Mouse (Mus musculus): Measurements from ENCODE around the gene St8sia6. TPM values are rescaled to one million over a fixed set of nuclear protein-coding genes. Genes with fewer than 3 reads are reported as not detected.

Gene St8sia6
- polyA plus RNA-seq, 1 experiment, result 1.2 TPM

DNA sequence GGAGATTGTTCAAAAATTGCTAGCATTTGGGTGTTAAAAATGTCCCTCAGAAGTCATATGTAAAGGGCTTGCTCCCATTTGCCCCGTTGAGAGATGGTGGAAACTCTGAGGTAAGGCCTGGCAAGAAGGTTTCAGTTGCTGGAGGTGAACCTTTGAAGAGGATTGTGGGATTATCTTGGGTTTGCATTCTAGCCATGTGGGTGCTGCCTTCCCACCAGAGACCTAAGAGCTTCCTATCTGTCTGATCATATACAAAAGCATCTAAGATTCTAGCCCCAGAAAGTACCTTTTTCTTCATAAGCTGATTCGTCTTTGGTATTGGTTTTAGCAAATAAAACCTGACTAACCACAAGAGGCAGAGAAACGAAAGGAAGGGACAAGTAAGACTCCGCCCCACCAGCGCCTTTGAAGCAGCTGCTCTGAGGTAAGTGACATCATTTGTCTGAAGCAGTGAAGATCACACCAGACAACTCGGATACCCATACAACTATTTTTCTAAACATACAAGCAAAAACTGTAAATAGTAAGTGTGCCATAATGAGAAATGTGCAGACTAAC is 75.2 kb downstream of the St8sia6 start:
- H3K27ac ChIP-seq (ENCODE audit: insufficient read depth, low read length), result no peak overlapping the region
- no peak overlapping the region for H3K9ac ChIP-seq (ENCODE audit: low read depth, poor library complexity, severe bottlenecking)
- H3K27me3 ChIP-seq (ENCODE audit: control insufficient read depth, insufficient read depth, low read length, poor library complexity, severe bottlenecking), result no peaks in the 10 kb centered on the region
- H3K4me1 ChIP-seq (ENCODE audit: control insufficient read depth, insufficient read depth, low read length), result no peaks in the 10 kb centered on the region
- H3K36me3 ChIP-seq (ENCODE audit: control insufficient read depth, insufficient read depth, low read length, poor library complexity, severe bottlenecking), result no peaks in the 10 kb centered on the region
- no peaks in the 10 kb centered on the region for H3K9me3 ChIP-seq (replicated peaks; ENCODE audit: control insufficient read depth, insufficient read depth, low read length, poor library complexity, severe bottlenecking)
- no peak overlapping the region for H3K4me3 ChIP-seq (ENCODE audit: low read depth, low read length)
- no peak for TF ChIP-seq EP300 (IDR thresholded peaks at IDR 0.05; ENCODE audit: insufficient read depth, low read depth, low read length)
- no peak for TF ChIP-seq CTCF (IDR thresholded peaks at IDR 0.05; ENCODE audit: low read depth, low read length)
- no peak for TF ChIP-seq POLR2A (IDR thresholded peaks at IDR 0.05; ENCODE audit: insufficient read depth, low read length)

DNA sequence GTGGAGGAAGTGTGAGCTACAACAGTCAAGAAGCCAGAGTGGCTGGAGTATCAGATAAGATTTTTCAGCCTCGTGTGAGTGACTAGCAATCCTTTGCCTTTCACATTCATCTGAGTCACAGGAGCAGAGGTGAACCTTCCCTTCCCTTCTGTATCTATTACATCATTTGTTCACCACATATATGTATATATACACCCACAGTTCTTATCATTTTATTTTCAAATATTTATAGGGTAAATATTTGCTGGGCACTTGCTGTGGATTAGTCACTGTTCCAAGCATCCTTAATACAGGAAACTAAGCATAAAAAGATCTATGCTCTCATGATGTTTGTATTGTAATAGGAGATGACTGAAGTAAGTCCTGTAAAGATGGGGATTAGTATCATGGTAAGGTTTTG is 85.1 kb downstream of the St8sia6 start:
- Histone ChIP-seq H3K27ac (ENCODE audit: insufficient read depth, low read length) (no peak overlapping the region), H3K9ac (ENCODE audit: low read depth, poor library complexity, severe bottlenecking) (no peak overlapping the region), H3K4me1 (ENCODE audit: control insufficient read depth, insufficient read depth, low read length) (no peaks in the 10 kb centered on the region), H3K36me3 (ENCODE audit: control insufficient read depth, insufficient read depth, low read length, poor library complexity, severe bottlenecking) (no peaks in the 10 kb centered on the region), H3K9me3 (replicated peaks; ENCODE audit: control insufficient read depth, insufficient read depth, low read length, poor library complexity, severe bottlenecking) (no peaks in the 10 kb centered on the region), H3K4me3 (ENCODE audit: low read depth, low read length) (no peak overlapping the region), H3K27me3 (ENCODE audit: control insufficient read depth, insufficient read depth, low read length, poor library complexity, severe bottlenecking) (no peaks in the 10 kb centered on the region)
- TF ChIP-seq POLR2A (IDR thresholded peaks at IDR 0.05; ENCODE audit: insufficient read depth, low read length) (no peak), CTCF (IDR thresholded peaks at IDR 0.05; ENCODE audit: low read depth, low read length) (no peak), EP300 (IDR thresholded peaks at IDR 0.05; ENCODE audit: insufficient read depth, low read depth, low read length) (no peak)

DNA sequence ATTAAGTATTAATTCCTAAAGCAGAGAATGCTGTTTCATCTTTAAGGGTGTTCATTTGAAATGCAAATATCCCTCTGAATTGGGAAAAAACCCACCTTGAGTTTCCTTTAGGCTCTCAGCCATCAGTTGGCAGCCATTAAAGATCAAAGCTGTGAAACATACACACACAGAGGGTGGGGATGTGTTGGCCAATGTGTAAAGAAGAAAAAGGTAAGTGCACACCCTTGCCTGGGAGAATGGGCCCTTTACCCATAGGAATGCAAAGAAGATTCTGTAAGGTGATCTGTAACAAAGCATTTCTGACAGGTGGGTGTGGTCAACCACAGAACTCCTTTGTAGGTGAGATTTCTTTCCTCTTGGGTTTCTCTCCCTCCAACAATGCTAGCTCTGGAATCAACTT is 96.3 kb downstream of the St8sia6 start:
- H3K4me3 ChIP-seq (ENCODE audit: low read depth, low read length), result no peak overlapping the region
- H3K4me1 ChIP-seq (ENCODE audit: control insufficient read depth, insufficient read depth, low read length), result no peaks in the 10 kb centered on the region
- H3K9me3 ChIP-seq (replicated peaks; ENCODE audit: control insufficient read depth, insufficient read depth, low read length, poor library complexity, severe bottlenecking), result no peaks in the 10 kb centered on the region
- H3K9ac ChIP-seq (ENCODE audit: low read depth, poor library complexity, severe bottlenecking), result no peak overlapping the region
- H3K27ac ChIP-seq (ENCODE audit: insufficient read depth, low read length), result no peak overlapping the region
- H3K27me3 ChIP-seq (ENCODE audit: control insufficient read depth, insufficient read depth, low read length, poor library complexity, severe bottlenecking), result no peaks in the 10 kb centered on the region
- no peak for TF ChIP-seq CTCF (IDR thresholded peaks at IDR 0.05; ENCODE audit: low read depth, low read length)
- no peak for TF ChIP-seq POLR2A (IDR thresholded peaks at IDR 0.05; ENCODE audit: insufficient read depth, low read length)
- TF ChIP-seq EP300 (IDR thresholded peaks at IDR 0.05; ENCODE audit: insufficient read depth, low read depth, low read length), result no peak
- no peaks in the 10 kb centered on the region for H3K36me3 ChIP-seq (ENCODE audit: control insufficient read depth, insufficient read depth, low read length, poor library complexity, severe bottlenecking)

GRCm38 (mm10) chr2:13694417-13694816 is 99.4 kb downstream of the St8sia6 start:
- H3K27ac ChIP-seq (ENCODE audit: insufficient read depth, low read length), result no peak overlapping the region
- H3K9me3 ChIP-seq (replicated peaks; ENCODE audit: control insufficient read depth, insufficient read depth, low read length, poor library complexity, severe bottlenecking), result no peaks in the 10 kb centered on the region
- H3K4me1 ChIP-seq (ENCODE audit: control insufficient read depth, insufficient read depth, low read length), result no peaks in the 10 kb centered on the region
- TF ChIP-seq POLR2A (IDR thresholded peaks at IDR 0.05; ENCODE audit: insufficient read depth, low read length), result no peak
- TF ChIP-seq EP300 (IDR thresholded peaks at IDR 0.05; ENCODE audit: insufficient read depth, low read depth, low read length), result no peak
- TF ChIP-seq CTCF (IDR thresholded peaks at IDR 0.05; ENCODE audit: low read depth, low read length), result no peak
- no peaks in the 10 kb centered on the region for H3K36me3 ChIP-seq (ENCODE audit: control insufficient read depth, insufficient read depth, low read length, poor library complexity, severe bottlenecking)
- H3K4me3 ChIP-seq (ENCODE audit: low read depth, low read length), result no peak overlapping the region
- no peaks in the 10 kb centered on the region for H3K27me3 ChIP-seq (ENCODE audit: control insufficient read depth, insufficient read depth, low read length, poor library complexity, severe bottlenecking)
- H3K9ac ChIP-seq (ENCODE audit: low read depth, poor library complexity, severe bottlenecking), result no peak overlapping the region

DNA sequence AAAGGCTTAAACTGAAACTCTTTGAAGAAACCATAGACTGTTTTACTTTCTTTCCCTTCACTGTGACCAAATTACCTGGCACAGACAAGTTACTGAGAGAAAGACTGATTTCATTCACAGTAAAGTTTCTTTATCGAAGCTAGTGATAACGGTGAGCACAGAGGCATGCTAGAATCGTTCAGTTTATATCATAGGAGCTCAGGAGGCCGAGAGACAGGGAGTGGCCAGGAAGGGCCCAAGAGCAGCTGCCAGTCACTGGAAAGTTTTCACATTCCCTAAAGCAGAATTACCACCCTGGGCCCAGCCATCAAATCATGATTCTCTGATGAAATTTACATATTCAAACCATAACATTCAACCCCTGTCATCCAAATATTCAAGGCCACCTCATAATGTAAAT is 109.5 kb downstream of the St8sia6 start:
- no peaks in the 10 kb centered on the region for H3K27me3 ChIP-seq (ENCODE audit: control insufficient read depth, insufficient read depth, low read length, poor library complexity, severe bottlenecking)
- no peak overlapping the region for H3K4me3 ChIP-seq (ENCODE audit: low read depth, low read length)
- no peaks in the 10 kb centered on the region for H3K36me3 ChIP-seq (ENCODE audit: control insufficient read depth, insufficient read depth, low read length, poor library complexity, severe bottlenecking)
- H3K4me1 ChIP-seq (ENCODE audit: control insufficient read depth, insufficient read depth, low read length), result no peaks in the 10 kb centered on the region
- H3K9ac ChIP-seq (ENCODE audit: low read depth, poor library complexity, severe bottlenecking), result no peak overlapping the region
- H3K27ac ChIP-seq (ENCODE audit: insufficient read depth, low read length), result no peak overlapping the region
- H3K9me3 ChIP-seq (replicated peaks; ENCODE audit: control insufficient read depth, insufficient read depth, low read length, poor library complexity, severe bottlenecking), result no peaks in the 10 kb centered on the region
- TF ChIP-seq CTCF (IDR thresholded peaks at IDR 0.05; ENCODE audit: low read depth, low read length), result no peak
- no peak for TF ChIP-seq EP300 (IDR thresholded peaks at IDR 0.05; ENCODE audit: insufficient read depth, low read depth, low read length)
- TF ChIP-seq POLR2A (IDR thresholded peaks at IDR 0.05; ENCODE audit: insufficient read depth, low read length), result no peak

GRCm38 (mm10) chr2:13683205-13683570 is 110.7 kb downstream of the St8sia6 start:
- H3K4me3 ChIP-seq (ENCODE audit: low read depth, low read length), result no peak overlapping the region
- no peaks in the 10 kb centered on the region for H3K9me3 ChIP-seq (replicated peaks; ENCODE audit: control insufficient read depth, insufficient read depth, low read length, poor library complexity, severe bottlenecking)
- no peak overlapping the region for H3K9ac ChIP-seq (ENCODE audit: low read depth, poor library complexity, severe bottlenecking)
- no peaks in the 10 kb centered on the region for H3K4me1 ChIP-seq (ENCODE audit: control insufficient read depth, insufficient read depth, low read length)
- no peak overlapping the region for H3K27ac ChIP-seq (ENCODE audit: insufficient read depth, low read length)
- H3K27me3 ChIP-seq (ENCODE audit: control insufficient read depth, insufficient read depth, low read length, poor library complexity, severe bottlenecking), result no peaks in the 10 kb centered on the region
- TF ChIP-seq POLR2A (IDR thresholded peaks at IDR 0.05; ENCODE audit: insufficient read depth, low read length), result no peak
- no peak for TF ChIP-seq CTCF (IDR thresholded peaks at IDR 0.05; ENCODE audit: low read depth, low read length)
- TF ChIP-seq EP300 (IDR thresholded peaks at IDR 0.05; ENCODE audit: insufficient read depth, low read depth, low read length), result no peak
- H3K36me3 ChIP-seq (ENCODE audit: control insufficient read depth, insufficient read depth, low read length, poor library complexity, severe bottlenecking), result no peaks in the 10 kb centered on the region
